Mouse (Mus musculus) E14TG2a.4 (cell line): Measurements from ENCODE around the gene Rdm1.

Experiments
- CTCF ChIP-seq: conservative IDR thresholded peaks from 2 replicates; pipeline ENCODE4 v1.5.1; 2014; ENCODE audit warnings: low read length
- POU5F1 ChIP-seq: IDR thresholded peaks from 2 replicates; pipeline ENCODE4 v1.6.1; 2014; ENCODE audit warnings: low read length, borderline replicate concordance

DNA sequence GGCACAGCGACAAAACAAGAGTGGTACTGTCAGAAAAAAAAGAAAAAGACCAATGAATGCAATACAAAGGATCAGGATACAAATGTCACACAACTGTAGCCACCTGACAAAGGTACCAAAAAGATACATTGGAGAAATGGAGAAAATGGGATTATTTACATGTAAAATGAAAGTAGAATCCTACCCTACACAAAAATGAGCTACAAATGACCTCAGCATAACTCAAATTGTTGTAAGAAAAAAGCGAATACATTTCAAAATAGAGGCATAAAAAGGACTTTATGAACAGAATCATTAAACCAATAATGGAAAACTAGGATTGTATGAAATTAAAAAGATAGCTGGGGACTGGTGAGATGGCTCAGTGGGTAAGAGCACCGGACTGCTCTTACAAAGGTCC lies 17.6 kb downstream of the Rdm1 start:
- TF ChIP-seq CTCF (no peak), POU5F1 (no peak)
